Mouse (Mus musculus): ENCODE data around the gene Cntn1.

GRCm38 (mm10) chr15:92012165-92013083 is 38.5 kb upstream of the Cntn1 start:
- TF ChIP-seq CTCF (IDR thresholded peaks at IDR 0.05; ENCODE audit: control insufficient read depth, insufficient read depth, insufficient replicate concordance, low read depth, low read length) = no peak
- no peak for TF ChIP-seq POLR2A (IDR thresholded peaks at IDR 0.05; ENCODE audit: control insufficient read depth, low read depth, low read length)
